Mouse (Mus musculus) right cerebral cortex, postnatal 14 days (tissue): ENCODE measurements around the gene Higd1b.
A peak's percentile ranks its signal among the peaks of the same experiment; 100 is the strongest.

Source experiments
- DNase-seq: peaks from one replicate; pipeline ENCODE4 v3.0.0; 2022

The Higd1b gene

GRCm38 (mm10) chr11:102838616-102839150 is 3.0 kb downstream of the Higd1b start:
- no peak for DNase-seq

DNA sequence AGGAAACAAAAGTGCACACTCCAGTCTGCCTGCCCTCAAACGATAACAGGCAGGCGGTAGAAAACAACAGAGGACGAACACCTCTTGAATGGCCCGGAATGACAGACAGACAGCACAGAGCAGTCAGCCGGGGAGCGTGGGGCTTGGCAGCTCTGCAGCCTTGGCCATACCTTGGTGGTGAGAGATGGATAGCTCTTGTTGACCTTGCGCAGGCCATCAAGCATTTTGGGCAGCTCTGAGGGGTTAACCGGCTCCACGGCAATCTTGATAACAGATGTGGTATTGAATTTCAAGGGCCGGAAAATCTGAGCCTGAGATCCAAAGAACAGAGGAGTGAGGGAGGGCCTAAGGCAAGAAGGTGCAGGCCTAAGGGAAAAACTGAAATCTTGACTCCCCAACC is 10.3 kb downstream of the Higd1b start:
- no peak for DNase-seq

DNA sequence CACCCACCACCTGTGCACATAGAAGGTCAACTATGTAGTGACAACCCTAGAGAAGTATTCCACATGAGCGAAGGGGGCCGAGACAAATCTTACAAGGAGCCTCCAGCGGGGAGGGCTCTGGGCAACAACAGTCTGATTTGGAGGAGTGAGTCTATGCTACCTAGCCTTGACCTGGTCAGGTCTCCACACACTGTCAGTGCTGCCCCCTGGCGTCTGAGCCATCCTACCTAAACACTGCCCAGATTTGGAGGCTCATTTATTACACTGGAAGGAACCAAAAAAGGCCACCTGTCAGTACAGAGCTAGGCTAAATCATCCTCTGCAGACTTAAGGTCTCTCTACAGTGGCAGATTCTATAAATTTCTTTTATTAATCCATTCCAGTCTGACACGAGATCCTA is 16.2 kb downstream of the Higd1b start:
- peak; percentile 48 for DNase-seq

- no peak for DNase-seq
These were observed 18.1 kb downstream of the Higd1b start for GRCm38 (mm10) chr11:102853760-102854159.

DNA sequence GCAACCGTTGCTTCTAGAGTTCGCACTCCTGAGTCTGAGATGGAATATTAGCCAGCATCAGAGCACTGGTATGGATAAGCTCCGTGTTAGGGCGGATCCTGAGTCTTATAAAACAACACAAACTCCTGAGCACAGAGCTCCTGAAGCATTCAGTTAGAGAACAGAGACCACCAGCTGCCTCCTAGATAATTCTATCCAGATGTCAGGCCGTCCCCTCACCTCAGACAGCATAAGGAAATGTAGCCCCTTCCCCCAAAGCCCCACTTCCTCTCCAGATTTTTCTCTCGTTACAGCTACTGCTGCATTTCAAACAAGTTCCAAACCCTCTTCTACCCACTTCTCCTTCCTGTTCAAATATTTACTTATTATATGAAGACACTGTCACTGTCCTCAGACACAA is 20.3 kb downstream of the Higd1b start:
- no peak for DNase-seq

DNA sequence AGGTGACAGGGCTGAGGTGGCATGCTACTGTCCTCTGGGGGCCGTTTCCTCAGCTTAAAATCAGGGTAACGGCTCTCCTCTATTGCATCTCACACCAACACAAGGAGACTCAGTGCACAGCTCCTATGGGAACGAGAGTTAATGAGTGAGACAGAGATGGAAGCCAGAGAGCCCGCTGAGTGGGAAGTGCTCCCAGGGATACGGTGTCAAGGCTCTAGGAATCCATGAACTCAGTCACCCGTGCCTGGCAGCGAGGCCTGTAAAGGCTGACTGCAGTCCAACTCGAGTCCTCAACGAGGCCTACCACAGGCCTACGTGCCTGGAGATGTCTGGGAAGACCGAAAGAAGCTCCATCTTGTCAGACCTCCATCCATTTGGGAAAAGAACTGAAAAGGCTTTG is 23.3 kb downstream of the Higd1b start:
- no peak for DNase-seq

DNA sequence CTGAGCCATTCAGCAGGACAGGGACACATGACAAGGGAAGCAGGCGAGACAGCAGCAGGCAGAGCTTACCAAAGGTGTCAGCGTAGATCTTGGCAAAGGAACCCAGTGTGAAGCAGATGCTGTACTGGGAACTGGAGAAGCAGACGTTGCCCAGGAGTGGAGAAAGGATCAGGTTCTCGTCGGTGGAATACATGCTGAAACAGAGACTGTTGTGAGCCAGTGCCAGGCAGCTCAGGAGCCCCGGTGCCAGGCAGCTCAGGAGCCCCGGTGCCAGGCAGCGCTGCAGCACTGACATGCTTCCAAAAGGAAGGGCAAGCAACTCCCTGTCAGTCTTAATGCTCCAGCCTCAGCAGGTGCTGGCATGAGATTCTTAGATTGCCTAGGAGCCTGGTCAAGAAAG is 24.3 kb downstream of the Higd1b start:
- no peak for DNase-seq

DNA sequence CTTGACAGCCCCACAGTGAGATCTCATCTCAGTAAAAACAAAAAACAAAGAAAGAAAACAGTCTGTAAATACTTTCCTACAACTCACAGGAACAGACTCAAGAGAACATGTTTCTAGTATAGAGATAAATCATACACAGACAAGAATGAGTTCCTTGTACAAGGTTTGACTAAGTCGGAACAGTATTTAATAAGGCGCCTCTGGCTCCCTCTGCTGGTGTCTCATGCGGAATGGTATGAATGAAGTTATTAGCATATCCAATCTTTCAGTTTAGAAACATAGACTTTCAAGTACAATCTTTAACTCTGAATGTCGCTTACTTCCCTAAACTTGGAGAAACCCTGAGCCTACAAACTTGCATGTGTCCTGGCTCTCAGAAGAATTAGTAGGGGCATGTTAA is 28.6 kb downstream of the Higd1b start:
- DNase-seq: peak; percentile 78

DNA sequence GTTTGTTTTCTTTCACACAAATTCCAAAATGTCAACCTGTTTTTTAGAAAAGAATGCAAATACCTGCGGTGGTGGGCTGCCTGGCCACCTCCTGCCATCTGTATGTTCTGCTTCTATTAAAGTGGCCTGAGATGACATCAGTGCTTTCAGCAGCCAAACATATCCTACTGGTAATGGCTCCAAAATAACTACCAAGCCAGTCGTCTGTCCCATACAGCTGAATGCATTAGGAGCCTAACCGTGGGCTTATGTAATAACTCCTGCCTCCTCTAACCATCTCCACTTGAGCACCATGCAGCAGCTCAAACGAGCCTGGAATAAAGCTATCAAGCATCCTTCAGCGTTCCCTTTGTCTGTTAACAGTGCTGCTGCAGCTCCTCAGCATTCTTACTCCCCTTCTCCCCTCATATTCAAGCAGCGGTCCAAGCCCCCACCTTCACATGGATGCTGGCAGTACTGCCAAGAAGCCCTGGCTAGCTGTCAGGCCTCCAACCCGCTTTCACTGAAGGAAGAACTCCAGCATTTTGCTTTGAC is 39.2 kb downstream of the Higd1b start:
- no peak for DNase-seq

DNA sequence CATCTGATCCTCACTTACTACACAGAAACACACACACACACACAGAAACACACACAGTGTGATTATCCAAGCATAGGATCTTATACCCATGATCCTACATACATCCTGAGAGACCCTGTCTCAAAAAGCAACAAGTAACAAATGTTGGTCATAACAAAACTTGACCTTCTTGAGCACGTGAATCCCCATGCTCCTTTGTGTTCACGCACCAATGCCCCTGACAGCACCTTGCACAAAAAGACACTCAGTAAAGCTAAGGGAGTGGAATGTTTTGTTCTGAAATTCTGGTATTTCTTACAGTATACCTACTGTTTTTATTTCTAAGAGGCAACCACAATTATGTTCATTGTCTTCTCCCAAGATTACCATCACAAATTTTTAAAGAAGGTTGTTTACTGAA is 43.9 kb downstream of the Higd1b start:
- DNase-seq: no peak

DNA sequence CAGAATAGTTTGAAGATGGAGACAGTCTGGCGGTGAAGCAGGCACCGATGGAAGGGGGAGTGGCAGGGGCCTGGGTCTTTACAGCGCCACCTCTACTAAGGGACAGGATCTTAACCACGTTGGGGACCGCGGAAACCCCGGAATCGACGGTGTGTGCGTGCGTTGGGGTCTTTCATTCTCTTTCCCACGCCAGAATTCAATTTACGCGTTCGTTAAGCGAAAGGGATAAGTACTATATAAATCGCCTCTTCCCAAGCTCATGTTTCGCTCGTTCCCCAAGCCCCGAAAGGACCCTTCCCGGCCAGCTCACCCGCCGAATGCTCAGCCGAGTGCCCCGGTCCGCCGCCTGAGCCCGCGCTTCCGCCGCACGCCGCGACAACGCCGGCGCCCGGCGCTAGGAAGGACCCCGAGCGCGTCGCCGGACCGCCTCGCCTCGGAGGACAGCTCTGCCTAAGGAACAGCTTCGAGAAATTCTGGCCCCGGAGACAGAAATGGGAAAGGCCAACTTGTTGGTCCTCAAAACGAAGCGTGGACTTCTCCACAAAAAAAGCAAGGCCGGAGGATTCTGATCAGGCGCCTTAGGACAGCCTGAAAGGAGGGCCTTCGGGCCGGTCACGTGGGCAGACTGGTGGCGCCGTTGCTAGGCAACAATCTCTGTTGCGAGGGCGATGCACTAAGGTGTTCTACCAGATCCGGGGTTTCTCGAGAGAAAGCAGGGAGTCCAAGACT is 45.1 kb downstream of the Higd1b start, which contains the start of the genes Eftud2 and Ccdc103:
Eftud2 (minus strand) TSS at position 401 of the 729 bp plus-strand sequence.
Ccdc103 (plus strand) TSS at position 620 of the 729 bp plus-strand sequence.
- DNase-seq: peak; percentile 93

DNA sequence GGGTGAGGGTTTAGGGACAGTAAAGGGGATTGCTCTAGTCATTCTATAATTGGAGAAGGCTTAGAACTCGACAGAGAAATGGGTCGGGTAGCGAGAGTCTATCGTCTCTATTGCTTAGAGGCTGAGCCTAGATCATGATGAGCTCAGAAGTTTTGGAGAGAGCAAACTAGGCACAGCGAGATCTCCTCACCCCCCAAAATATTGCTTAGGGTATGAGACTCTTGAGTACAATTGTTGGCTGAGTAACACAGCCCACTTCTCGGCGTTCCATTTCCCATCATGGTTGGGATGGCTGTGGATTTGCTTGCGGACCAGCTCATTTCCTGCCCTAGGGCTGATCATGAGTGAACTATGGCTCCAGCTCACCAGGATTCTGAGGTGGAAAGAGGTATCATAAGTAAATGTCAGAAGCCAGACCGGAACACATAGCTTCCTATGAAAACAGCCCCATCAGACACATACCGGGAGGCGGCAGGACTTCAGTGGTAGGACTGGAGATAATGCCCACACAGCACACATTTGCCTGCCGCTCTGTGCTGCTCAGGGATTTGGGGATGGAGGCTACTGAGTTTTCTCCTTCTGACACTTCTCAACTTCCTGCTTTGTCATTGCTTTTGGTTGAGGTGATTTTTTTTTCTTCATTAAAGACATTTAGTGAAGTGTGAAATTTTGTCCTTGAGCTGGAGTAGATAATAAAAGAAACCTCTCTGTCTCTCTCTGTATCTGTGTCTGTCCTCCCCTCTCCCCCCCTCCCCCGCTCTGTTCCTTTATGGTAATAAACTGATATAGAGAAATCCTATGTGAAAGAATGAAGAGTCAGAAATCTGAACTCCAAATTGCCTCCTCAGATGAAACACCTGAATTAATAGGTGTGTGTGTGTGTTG is 45.9 kb downstream of the Higd1b start:
- DNase-seq: no peak

GRCm38 (mm10) chr11:102884616-102885219 is 49.1 kb downstream of the Higd1b start, which contains the start of gene Fam187a:
Fam187a (plus strand) TSS chr11:102885169.
- DNase-seq: no peak

DNA sequence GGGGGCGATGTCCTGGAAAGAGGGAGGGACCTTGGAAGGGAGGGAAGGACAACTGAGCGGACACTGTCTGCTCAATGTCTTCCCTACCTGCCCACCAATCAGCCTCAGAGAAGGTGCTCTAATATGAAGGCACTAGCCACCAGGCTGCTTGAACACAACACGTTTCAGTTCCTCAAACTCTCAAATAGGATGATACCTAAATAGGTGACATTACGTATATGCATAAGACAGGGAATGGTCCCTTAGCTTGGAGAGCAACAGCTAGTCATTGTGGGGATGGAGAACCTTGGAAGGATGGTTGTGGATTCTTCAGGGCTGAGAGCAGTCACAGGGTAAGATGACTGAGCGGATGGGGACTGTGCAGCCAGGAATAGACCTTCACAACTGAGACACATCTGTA is 51.8 kb downstream of the Higd1b start:
- no peak for DNase-seq
